Mouse (Mus musculus): ENCODE results near the gene Shisal1. TPM values are rescaled to one million over a fixed set of nuclear protein-coding genes. Genes with fewer than 3 reads are reported as not detected.

Shisal1 gene
- polyA plus RNA-seq, 1 experiment = 36.5 TPM

DNA sequence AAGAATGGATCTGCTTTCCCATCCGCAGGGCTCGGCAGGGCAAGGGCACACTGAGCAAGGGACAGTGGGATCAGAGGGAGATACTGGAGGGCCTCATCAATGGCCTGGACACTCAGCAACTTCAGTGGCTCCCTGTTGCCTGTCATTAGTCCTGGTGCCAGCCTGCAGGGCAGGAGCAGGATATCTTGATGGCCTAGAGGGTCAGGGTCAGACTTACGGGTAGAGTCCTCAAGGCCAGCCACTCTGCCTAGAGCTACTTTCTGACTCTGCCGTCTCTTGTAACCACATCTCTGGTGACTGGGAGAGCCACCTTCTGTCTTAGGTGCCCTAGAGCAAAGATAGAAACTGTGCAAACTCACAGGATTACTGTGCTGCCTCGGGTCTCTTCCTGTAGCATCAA, 23.1 kb downstream of the Shisal1 start:
- no peak for TF ChIP-seq POLR2A (IDR thresholded peaks at IDR 0.05; ENCODE audit: borderline replicate concordance, extremely low read depth, insufficient read depth, insufficient read length, poor library complexity, severe bottlenecking)
- TF ChIP-seq CTCF (IDR thresholded peaks at IDR 0.05; ENCODE audit: borderline replicate concordance, extremely low read depth, insufficient read depth, insufficient read length) = no peak

DNA sequence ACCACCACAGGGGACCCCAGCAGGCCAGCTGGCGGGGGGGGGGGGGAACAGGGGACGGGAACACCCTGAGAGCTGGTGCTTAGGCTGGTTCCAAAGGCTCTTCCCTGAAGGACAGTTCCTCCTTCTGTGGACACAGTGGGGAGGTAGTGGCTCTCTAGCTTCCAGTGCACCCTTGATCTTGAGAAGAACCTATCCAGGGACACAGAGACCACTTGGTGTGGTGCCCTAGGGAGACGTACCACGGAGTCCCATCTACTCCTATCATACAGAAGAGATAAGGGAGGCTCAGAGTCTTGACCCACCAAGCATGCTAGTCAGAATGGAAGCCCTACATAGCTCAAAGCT, 28.7 kb downstream of the Shisal1 start:
- TF ChIP-seq POLR2A (IDR thresholded peaks at IDR 0.05; ENCODE audit: borderline replicate concordance, extremely low read depth, insufficient read depth, insufficient read length, poor library complexity, severe bottlenecking) (no peak), CTCF (IDR thresholded peaks at IDR 0.05; ENCODE audit: borderline replicate concordance, extremely low read depth, insufficient read depth, insufficient read length) (no peak)
- DNase-seq (ENCODE audit: low read depth) = no peak

More for the DNA sequence above, 23.1 kb downstream of the Shisal1 start:
- DNase-seq (ENCODE audit: low read depth) = no peak

DNA sequence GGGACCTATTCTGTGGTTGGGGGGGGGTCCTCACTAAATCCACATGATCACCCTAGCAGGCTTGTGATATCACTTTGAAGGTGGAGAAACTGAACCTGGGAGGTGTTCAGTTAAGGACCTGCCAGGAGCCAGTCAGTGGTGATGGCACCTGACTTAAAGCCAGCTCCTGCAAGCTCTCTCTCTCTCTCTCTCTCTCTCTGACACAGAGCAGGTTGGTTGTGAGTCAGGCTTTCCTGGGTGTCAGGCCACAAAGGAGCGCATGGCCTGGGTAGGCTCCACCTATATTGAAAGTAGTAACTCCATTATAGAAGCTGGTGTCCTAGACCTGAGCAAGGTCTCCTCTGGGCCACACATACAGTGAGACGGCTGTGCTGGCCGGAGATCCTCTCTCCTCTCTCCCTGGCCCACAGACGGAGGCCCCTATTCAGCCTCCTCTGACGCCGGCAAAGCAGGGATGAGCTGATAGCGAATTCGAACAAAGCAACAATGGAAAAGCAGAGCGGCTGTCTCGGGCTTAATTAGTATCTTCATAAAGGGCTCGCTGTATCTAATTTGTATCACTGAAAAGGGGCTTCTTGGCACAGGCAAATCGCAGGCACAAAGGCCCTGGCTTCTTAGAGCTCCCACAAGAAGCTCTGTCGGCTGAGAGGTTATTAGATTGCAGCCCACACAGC, 29.2 kb downstream of the Shisal1 start:
- TF ChIP-seq POLR2A (IDR thresholded peaks at IDR 0.05; ENCODE audit: borderline replicate concordance, extremely low read depth, insufficient read depth, insufficient read length, poor library complexity, severe bottlenecking) (no peak), CTCF (IDR thresholded peaks at IDR 0.05; ENCODE audit: borderline replicate concordance, extremely low read depth, insufficient read depth, insufficient read length) (no peak)
- peak; percentile 95 for DNase-seq (ENCODE audit: low read depth)

DNA sequence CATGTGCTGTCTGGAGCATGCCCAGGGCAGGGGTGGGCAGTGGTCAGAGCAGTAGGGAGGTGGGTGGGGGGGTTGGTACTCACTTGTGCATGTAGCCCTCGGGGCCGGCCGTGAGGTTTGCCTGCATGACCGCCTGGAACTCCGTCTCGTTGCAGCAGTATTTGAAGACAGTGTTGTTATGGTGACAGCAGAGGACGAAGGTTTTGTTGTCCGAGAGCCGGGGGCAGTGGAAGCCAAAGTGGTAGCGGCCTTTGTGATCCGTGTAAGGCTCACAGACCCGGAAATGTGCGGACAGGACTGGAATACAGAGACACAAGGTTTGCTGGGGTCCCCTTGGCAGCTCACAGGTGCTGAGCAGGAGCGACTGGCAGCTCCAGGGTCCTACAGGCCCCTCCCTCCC, 29.9 kb downstream of the Shisal1 start:
- TF ChIP-seq CTCF (IDR thresholded peaks at IDR 0.05; ENCODE audit: borderline replicate concordance, extremely low read depth, insufficient read depth, insufficient read length) (no peak), POLR2A (IDR thresholded peaks at IDR 0.05; ENCODE audit: borderline replicate concordance, extremely low read depth, insufficient read depth, insufficient read length, poor library complexity, severe bottlenecking) (no peak)
- DNase-seq (ENCODE audit: low read depth) = peak; percentile 42

DNA sequence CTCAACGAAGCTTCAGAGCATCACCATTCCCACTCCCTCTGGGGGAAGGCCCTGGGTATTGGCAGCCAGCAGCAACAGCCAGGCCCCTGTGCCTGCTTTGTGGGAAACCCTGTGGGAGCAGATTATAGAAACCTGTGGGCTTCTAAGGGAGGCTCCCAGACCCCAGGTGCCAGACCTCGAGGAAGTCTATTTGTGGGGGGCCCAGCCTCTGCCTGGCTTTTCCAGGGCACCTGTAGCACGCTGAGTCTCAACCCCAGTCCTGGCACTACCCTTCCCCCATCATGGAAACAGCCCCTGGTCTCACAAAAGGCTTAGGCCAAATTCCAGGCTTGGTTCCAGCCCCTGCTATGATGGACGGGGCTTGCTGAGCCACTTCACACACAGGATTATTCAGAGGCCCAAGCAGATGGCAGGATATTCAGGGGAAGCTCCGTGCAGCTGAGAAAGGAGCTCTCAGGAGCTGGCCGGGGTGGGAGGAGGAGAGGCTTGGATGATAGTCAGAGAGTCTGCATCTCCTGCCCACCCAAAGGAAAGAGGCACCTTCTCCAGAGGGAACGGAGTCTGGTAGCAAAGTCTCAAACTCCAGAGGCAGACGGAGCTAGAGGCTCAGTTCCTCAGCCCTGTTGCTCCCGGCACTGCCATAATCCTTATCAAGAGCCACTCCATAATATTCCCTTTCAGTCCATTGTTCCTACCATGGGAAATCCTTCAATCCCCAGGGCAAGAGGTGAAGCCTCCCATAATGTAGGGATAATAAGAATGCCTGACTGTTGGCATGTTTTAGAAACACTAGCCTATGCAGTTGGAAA, 32.7 kb downstream of the Shisal1 start:
- no peak for TF ChIP-seq CTCF (IDR thresholded peaks at IDR 0.05; ENCODE audit: borderline replicate concordance, extremely low read depth, insufficient read depth, insufficient read length)
- no peak for TF ChIP-seq POLR2A (IDR thresholded peaks at IDR 0.05; ENCODE audit: borderline replicate concordance, extremely low read depth, insufficient read depth, insufficient read length, poor library complexity, severe bottlenecking)
- DNase-seq (ENCODE audit: low read depth) = peak; percentile 97

DNA sequence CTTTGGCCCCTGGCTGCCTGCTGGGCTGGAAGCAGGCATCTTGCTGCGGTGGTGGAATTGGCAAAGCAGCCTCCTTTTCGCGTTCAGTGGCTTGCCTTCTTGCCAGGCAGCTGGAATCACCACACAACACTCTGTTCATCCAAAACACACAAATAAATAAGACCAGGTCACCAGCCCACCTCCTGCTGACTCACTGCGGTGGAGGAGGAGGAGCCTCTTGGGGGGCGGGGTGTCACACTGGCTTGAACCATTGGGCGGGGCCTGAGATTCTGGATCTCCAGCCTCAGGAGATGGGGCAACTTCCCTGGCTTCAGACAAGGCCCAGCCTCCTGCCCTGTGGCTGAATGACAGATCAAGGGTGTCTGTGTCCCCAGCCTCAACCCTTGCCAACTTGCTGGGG, 34.5 kb downstream of the Shisal1 start:
- no peak for TF ChIP-seq POLR2A (IDR thresholded peaks at IDR 0.05; ENCODE audit: borderline replicate concordance, extremely low read depth, insufficient read depth, insufficient read length, poor library complexity, severe bottlenecking)
- TF ChIP-seq CTCF (IDR thresholded peaks at IDR 0.05; ENCODE audit: borderline replicate concordance, extremely low read depth, insufficient read depth, insufficient read length) = no peak
- DNase-seq (ENCODE audit: low read depth) = peak; percentile 53

DNA sequence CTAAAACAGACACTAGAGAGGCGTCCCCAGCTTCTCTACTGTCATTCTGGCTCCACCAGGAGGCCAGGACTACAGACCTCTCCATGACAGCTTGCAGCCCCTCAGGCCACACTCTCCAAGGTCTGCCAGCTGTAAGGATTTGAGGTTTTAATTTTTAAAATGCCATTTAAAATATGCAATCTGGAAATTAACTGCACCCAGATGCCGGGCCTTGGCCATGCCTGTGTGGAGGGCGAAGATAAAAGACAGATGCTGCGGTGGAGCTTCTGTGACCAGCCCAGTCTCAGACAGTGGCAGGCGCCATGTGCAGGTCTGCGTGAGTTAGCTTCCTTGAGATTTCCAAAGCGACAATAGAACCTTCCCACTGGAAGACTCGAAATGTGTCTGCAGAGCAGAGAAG, 36.8 kb downstream of the Shisal1 start:
- no peak for DNase-seq (ENCODE audit: low read depth)
- TF ChIP-seq POLR2A (IDR thresholded peaks at IDR 0.05; ENCODE audit: borderline replicate concordance, extremely low read depth, insufficient read depth, insufficient read length, poor library complexity, severe bottlenecking) (no peak), CTCF (IDR thresholded peaks at IDR 0.05; ENCODE audit: borderline replicate concordance, extremely low read depth, insufficient read depth, insufficient read length) (no peak)

DNA sequence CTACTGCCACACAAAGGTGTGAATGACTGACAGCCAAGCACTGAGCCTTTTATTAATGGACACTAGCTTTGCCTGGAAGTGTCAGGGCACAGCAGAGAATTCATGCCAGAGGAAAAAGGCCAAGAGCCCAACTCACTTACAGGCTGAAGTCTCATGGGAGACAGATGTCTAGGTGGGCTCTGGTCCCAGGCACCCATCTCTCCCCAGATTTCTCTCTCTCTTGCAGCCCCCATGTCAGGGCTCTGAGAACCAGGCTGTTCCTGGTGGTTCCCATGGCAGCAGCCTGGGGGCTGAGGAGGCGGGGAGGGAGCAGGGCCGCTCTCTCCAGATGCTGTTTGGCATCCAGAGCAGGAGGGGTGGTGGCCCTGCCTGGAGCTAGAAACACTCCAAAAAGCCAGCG, 38.3 kb downstream of the Shisal1 start:
- peak; percentile 72 for DNase-seq (ENCODE audit: low read depth)
- no peak for TF ChIP-seq POLR2A (IDR thresholded peaks at IDR 0.05; ENCODE audit: borderline replicate concordance, extremely low read depth, insufficient read depth, insufficient read length, poor library complexity, severe bottlenecking)
- TF ChIP-seq CTCF (IDR thresholded peaks at IDR 0.05; ENCODE audit: borderline replicate concordance, extremely low read depth, insufficient read depth, insufficient read length) = no peak

DNA sequence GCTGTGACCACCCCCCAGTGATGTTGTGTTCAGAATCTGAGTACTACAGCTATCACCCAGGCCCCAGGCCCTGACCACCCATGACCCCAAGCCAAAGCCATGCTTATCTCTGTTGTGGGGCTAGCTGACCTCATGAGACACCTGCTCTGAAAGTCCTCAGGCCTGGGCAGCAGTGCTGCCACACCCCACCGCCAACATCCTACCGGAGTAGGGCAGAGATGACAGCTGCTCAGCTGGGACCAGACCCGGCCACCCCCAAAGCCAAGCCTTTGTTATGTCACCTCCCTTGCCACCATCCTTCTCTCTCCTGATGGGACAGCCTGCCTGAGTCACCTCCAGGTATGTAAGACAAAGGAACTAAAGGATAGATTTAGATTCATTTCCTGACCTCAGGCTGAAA, 41.1 kb downstream of the Shisal1 start:
- DNase-seq (ENCODE audit: low read depth) = no peak
- no peak for TF ChIP-seq CTCF (IDR thresholded peaks at IDR 0.05; ENCODE audit: borderline replicate concordance, extremely low read depth, insufficient read depth, insufficient read length)
- no peak for TF ChIP-seq POLR2A (IDR thresholded peaks at IDR 0.05; ENCODE audit: borderline replicate concordance, extremely low read depth, insufficient read depth, insufficient read length, poor library complexity, severe bottlenecking)

DNA sequence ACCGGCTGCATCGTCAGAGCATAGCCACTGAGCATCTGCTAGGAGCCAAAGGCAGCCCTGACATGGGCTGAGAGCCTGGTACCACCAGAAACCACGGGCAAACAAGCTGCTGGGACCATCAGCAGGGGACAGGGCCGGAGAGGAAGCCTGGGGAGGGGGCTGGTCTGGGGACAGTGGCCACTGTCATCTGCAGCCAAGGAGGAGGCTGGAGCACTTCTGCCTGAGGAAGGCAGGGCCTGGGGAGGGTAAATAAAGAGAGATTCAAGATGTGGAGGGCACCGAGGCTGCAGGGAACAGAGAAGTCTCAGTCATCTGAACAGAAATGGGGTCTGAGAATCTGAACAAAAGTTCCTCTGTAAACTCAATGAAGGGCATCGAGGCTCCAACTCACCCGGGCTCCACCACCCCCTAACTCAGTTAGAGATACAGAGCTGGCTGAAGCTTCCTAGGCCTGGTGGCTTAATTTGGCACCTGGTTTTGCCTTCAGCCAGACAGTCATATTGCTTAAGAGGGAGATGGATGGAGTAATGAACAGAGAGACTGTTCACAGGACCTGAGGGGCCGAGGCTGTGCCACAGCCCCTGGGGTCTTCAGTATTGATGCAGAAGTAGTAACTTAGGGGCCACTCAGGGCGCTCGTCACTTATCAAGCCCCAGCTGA, 43.3 kb downstream of the Shisal1 start:
- TF ChIP-seq POLR2A (IDR thresholded peaks at IDR 0.05; ENCODE audit: borderline replicate concordance, extremely low read depth, insufficient read depth, insufficient read length, poor library complexity, severe bottlenecking) = no peak
- TF ChIP-seq CTCF (IDR thresholded peaks at IDR 0.05; ENCODE audit: borderline replicate concordance, extremely low read depth, insufficient read depth, insufficient read length) = no peak
- no peak for DNase-seq (ENCODE audit: low read depth)

DNA sequence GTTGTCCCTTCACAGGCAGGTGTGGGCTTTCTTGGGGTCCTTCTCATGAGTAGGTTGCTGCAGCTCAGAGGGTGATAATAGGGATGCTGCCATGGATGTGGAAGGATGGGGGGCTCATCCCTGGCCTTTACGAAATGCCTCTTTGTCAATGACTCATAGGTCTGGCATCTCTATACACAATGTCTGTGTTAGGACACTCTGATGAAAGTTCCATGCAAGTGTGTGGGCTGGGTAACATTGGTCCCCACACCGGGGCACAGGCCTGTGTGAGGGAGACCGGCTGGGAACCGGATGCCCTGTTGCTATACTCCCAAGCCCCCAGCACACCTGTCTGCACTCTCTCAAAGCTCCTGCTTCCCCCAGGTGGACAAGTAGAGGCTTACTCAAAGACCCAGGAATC, 48.3 kb downstream of the Shisal1 start:
- no peak for DNase-seq (ENCODE audit: low read depth)
- TF ChIP-seq POLR2A (IDR thresholded peaks at IDR 0.05; ENCODE audit: borderline replicate concordance, extremely low read depth, insufficient read depth, insufficient read length, poor library complexity, severe bottlenecking) (no peak), CTCF (IDR thresholded peaks at IDR 0.05; ENCODE audit: borderline replicate concordance, extremely low read depth, insufficient read depth, insufficient read length) (no peak)

Measured in brain, embryonic 14.5 days (tissue).